Mouse (Mus musculus) CD4-positive naive resting alpha-beta T cell, adult 57 days (primary cell): ENCODE measurements around the gene Itpripl1. TPM values are rescaled to one million over a fixed set of nuclear protein-coding genes. Genes with fewer than 3 reads are reported as not detected.

ENCODE experiments used
- total RNA-seq: library from RNA; stranded (reverse); gene quantifications from one replicate; pipeline ENCODE4 v1.2.4, GENCODE M21; 2023

Itpripl1 gene
- 18.2 TPM for total RNA-seq

GRCm38 (mm10) chr2:127143158-127144063 lies at the start of gene Itpripl1:
Itpripl1 (minus strand) TSS chr2:127143442.

GRCm38 (mm10) chr2:127133621-127134461 lies 9.4 kb downstream of the Itpripl1 start, which contains the start of gene Ncaph:
Ncaph (minus strand) TSS chr2:127133954.

Other genes starting within 250 kb of the Itpripl1 start
- gene Sppl2a, start 210.2 kb downstream of the Itpripl1 start, total RNA-seq = 58.5 TPM
- gene Ap4e1, start 134.7 kb downstream of the Itpripl1 start, total RNA-seq = 31.8 TPM
- 14.7 TPM for gene Blvra, start 72.8 kb downstream of the Itpripl1 start, total RNA-seq
- gene Ncaph, start 9.5 kb downstream of the Itpripl1 start, total RNA-seq = 4.5 TPM
- 1.6 TPM for gene 1810024B03Rik, start 64.8 kb upstream of the Itpripl1 start, total RNA-seq
- gene Snrnp200, start 64.9 kb upstream of the Itpripl1 start, total RNA-seq = 166 TPM
- 45.4 TPM for gene Ciao1, start 104.4 kb upstream of the Itpripl1 start, total RNA-seq
- gene Tmem127, start 104.5 kb upstream of the Itpripl1 start, total RNA-seq = 51.3 TPM
- gene Stard7, start 126.8 kb upstream of the Itpripl1 start, total RNA-seq = 67.7 TPM
- gene Dusp2, start 192.7 kb upstream of the Itpripl1 start, total RNA-seq = 298 TPM
- gene Astl, start 195.2 kb upstream of the Itpripl1 start, total RNA-seq = 0.80 TPM
- 0.24 TPM for gene Adra2b, start 219.8 kb upstream of the Itpripl1 start, total RNA-seq